Mouse (Mus musculus) subcutaneous adipose tissue, adult 2 months (tissue): ENCODE data around the gene Zfp280c. TPM values are rescaled to one million over a fixed set of nuclear protein-coding genes. Genes with fewer than 3 reads are reported as not detected.

ENCODE experiments used
- polyA plus RNA-seq: library from polyadenylated mRNA; depleted of rRNA; stranded (reverse); fragments of >200 nt; gene quantifications from 2 replicates; pipeline ENCODE4 v1.2.3, GENCODE M21; 2012; ENCODE audit warnings: low replicate concordance; rRNA removed

Zfp280c gene
- polyA plus RNA-seq, result 4.6 and 6.5 TPM in 2 replicates

DNA sequence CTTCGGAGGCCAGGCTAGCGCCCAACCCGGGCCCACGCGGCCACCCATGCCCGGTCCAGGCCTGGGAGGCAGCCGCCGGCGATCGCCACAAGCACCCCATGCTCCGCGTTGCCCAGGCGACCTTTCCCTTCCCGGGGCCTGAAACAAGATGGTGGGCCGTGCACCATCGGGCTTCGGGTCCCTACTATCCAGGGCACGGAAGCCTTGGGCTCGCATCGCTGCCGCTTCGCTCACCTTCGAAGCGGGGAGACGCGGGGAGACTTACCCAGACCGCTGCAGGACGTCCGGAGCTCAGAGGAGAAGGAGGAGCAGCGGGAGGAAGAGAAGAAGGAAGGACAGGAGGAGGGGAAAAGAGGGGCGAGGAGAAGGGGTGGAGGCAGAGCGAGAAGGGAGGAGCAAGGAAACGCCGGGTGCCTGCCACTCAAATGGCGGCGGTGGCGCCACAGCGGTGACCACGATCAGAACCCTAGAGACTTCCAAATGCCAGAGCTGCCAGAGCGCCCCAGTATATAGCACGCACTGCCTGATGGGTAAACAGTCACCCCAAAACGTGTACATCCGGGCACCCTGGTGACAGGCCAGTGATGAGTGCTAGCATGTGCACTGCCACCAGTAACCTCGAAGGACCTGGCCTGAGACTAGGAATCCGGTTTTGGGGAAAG is at the start of gene Zfp280c:
TSS of gene Zfp280c (minus strand) at position 406 of the 662 bp plus-strand sequence.

GRCm38 (mm10) chrX:48623379-48624053 is 29.2 kb upstream of the Zfp280c start, which contains the start of gene Slc25a14:
Gene Slc25a14, plus strand, starts transcription at chrX:48623413.

DNA sequence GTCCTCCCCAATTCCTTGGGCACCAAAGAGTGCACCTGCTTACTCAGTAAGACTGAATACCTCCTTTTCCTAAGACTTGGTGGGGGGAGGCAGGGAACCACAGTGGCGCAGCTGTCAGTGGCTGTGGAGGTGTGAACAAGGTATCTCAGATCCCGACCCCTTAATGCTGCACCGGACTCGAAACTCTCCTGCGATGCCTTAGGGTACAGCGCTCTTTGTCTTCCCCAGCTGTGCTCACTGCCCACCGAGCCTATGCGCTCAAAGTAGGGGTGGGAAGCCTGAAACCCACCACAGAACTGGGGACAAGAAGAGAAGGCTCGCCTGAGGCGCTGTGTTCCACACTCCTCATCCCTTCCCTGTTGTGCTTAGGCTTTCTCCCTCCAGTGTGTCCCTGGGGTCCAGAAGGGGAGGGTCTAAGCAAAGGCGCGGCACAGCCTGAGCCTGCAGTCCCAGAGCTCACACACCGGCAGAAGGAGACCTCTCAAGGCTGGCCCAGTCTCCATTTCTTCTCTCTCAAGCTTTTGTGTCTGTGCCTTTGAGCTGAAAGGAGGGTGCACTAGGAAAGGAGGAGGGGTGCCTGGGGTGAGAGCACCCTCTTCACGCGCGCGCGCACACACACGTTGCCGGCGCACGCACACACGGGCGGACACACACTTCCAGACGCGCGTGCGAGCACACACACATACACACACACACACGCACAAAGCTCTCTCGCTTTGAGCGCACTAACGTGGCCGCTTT is 75.3 kb downstream of the Zfp280c start, which contains the start of gene Rab33a:
TSS of gene Rab33a (plus strand) at position 478 of the 741 bp plus-strand sequence.

GRCm38 (mm10) chrX:48513166-48513807 is 81.0 kb downstream of the Zfp280c start, which contains the start of gene Aifm1:
Gene Aifm1, minus strand, starts transcription at chrX:48513563.

Other genes starting within 250 kb of the Zfp280c start
- 12.7 and 22.8 TPM in 2 replicates for gene Elf4, start 131.4 kb downstream of the Zfp280c start, polyA plus RNA-seq
- gene Aifm1, start 80.9 kb downstream of the Zfp280c start, polyA plus RNA-seq, result 26.0 and 29.4 TPM in 2 replicates
- 0.53 and 1.5 TPM in 2 replicates for gene Rab33a, start 75.2 kb downstream of the Zfp280c start, polyA plus RNA-seq
- 2.1 and 2.8 TPM in 2 replicates for gene Slc25a14, start 28.9 kb upstream of the Zfp280c start, polyA plus RNA-seq
- gene Gpr119, start 80.0 kb upstream of the Zfp280c start, polyA plus RNA-seq, result 0.05 TPM in 1 of 2 replicates, not detected in the other
- gene Rbmx2, start 100.5 kb upstream of the Zfp280c start, polyA plus RNA-seq, result 0.80 and 2.3 TPM in 2 replicates